Mouse (Mus musculus) lung, postnatal 0 days (tissue): ENCODE data around the gene Itga11. TPM values are rescaled to one million over a fixed set of nuclear protein-coding genes. Genes with fewer than 3 reads are reported as not detected.

Experiments
- ATAC-seq: fragments of 200-750 bp; cut with Nextera tagmentation; 2 replicates; pipeline ENCODE4 v1.8.0; 2017; ENCODE audit warnings: moderate library complexity
- DNase-seq: peaks from one replicate; pipeline ENCODE4 v3.0.0-alpha.2; 2016; ENCODE audit warnings: low spot score
- H3K27ac ChIP-seq: fragments of 300-500 bp; sonication (generic); 2 replicates; pipeline ENCODE4 v1.5.1; 2014; ENCODE audit warnings: antibody characterized with exemption, mild to moderate bottlenecking, low read length, mixed read lengths
- H3K27me3 ChIP-seq: fragments of 300-500 bp; sonication (generic); replicated peaks from 2 replicates; pipeline ENCODE4 v1.6.1; 2014; ENCODE audit warnings: low read length, mixed read lengths; ENCODE audit not compliant: insufficient read depth
- H3K36me3 ChIP-seq: fragments of 300-500 bp; sonication (generic); 2 replicates; pipeline ENCODE4 v1.6.1; 2014; ENCODE audit warnings: low read length, mixed read lengths; ENCODE audit not compliant: insufficient read depth
- H3K4me1 ChIP-seq: fragments of 300-500 bp; sonication (generic); 2 replicates; pipeline ENCODE4 v1.6.1; 2014; ENCODE audit warnings: antibody characterized with exemption, low read depth, low read length, mixed read lengths; ENCODE audit not compliant: insufficient read depth
- H3K4me2 ChIP-seq: fragments of 300-500 bp; sonication (generic); replicated peaks from 2 replicates; pipeline ENCODE4 v1.6.1; 2014; ENCODE audit warnings: low read depth, mild to moderate bottlenecking, low read length, moderate library complexity, mixed read lengths
- H3K4me3 ChIP-seq: fragments of 300-500 bp; sonication (generic); 2 replicates; pipeline ENCODE4 v1.5.1; 2014; ENCODE audit warnings: low read depth, low read length
- H3K9ac ChIP-seq: fragments of 300-500 bp; sonication (generic); replicated peaks from 2 replicates; pipeline ENCODE4 v1.6.1; 2014; ENCODE audit warnings: low read depth, mild to moderate bottlenecking
- H3K9me3 ChIP-seq: fragments of 300-500 bp; sonication (generic); 2 replicates; pipeline ENCODE4 v1.6.1; 2016; ENCODE audit warnings: low read length, mixed read lengths
- CTCF ChIP-seq: IDR thresholded peaks from 2 replicates; pipeline ENCODE4 v1.5.1; 2016; ENCODE audit warnings: antibody characterized with exemption, mild to moderate bottlenecking
- EP300 ChIP-seq: IDR thresholded peaks from 2 replicates; pipeline ENCODE4 v1.6.1; 2016; ENCODE audit warnings: antibody characterized with exemption, mild to moderate bottlenecking, control low read depth
- WGBS: fragments of 180-500 bp; shearing (Covaris S2); extraction: QIAGEN DNeasy Blood & Tissue Kit; methylation state at CpG from one replicate; pipeline ENCODE4 v1.1.7; 2014; 5-methylcytosine and 5-hydroxymethylcytosine counted together
- polyA plus RNA-seq: library from polyadenylated mRNA; unstranded; fragments of >200 nt; fragmentation: Nextera tagmentation; extraction: Ambion mirVana; gene quantifications from 2 replicates; pipeline ENCODE4 v1.2.1, GENCODE M21; 2015

The Itga11 gene
- polyA plus RNA-seq, 1 experiment from 2014 or later = 0.35 TPM

DNA sequence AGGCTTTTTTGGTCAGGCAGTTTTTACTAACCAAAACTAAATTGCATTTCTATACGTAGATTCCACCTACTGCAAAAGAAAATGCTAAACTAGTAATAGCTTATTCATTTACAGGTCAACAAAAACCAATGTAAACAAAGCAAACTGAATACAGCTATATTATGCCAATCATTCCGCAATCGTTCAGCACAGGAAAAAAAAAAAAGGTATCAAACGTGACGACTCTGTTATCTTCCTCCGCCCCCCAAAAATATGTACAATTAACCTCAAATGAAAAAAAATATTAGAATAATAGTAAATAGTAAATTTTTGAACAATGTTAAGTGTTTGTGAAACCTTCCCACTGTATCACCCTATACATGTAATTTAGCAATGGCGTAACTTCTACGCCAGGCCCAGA, 132.5 kb downstream of the Itga11 start:
- H3K4me3 ChIP-seq = peak overlapping the region; percentile 98
- ATAC-seq (no peak), DNase-seq (no peak)
- H3K36me3 ChIP-seq = no peaks in the 10 kb centered on the region
- TF ChIP-seq EP300 (no peak), CTCF (no peak)
- H3K27me3 ChIP-seq = no peaks in the 10 kb centered on the region
- H3K9ac ChIP-seq = peak overlapping the region; percentile 90
- H3K9me3 ChIP-seq = no peaks in the 10 kb centered on the region
- peaks cover 3% of the 10 kb centered on the region; the same call in 1 of the 2 replicates for H3K4me1 ChIP-seq
- peak overlapping the region; percentile 87 for H3K4me2 ChIP-seq
- WGBS = 8% methylated on average over 8 of the region's 8 CpGs
- no peak overlapping the region for H3K27ac ChIP-seq

DNA sequence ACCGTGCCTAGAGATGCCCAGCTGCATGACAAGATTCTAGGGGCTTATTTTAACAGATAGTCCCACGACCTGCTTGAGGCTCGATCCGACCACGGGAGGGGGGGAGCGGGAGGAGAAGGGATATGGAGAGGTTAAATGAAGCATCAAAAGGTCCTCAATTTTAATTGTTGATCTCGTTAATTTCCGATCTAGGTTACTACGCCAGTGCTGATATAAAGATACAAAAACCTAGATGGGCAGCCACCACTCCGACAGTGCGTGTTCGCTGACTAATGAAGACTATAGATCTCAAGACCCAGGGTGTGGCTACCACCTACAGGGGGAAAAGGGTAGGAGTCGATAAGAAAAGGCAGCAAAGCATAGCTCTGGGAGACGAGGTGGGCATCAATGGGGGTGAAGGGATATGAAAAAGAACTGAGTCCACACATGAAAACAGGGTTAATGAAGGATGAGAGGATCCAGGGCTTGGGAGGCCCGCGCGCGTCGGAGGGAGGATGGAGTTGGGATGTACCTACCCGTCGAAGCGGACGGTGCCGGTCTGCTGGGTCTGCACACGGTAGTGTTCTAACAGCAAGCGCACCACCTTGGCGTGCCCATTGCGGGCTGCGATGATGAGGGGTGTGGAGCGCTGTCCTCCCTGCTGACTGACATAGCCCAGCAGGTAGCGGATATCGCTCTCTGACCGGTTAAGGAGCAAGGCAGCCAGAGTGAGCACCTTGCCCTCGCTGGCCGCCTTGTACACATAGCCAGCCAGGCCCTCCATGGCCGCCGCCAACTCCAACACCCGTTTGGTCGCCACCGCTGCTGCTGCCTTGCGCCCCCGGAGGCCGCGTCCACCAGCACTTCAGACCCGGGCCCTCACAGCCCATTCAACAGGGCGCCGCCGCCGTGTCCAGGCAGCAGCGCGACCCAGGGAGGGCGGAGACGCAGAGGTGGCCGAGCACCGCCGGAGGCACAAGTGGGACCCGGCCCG, 133.2 kb downstream of the Itga11 start:
- Histone ChIP-seq H3K36me3 (no peaks in the 10 kb centered on the region), H3K4me1 (peaks cover 3% of the 10 kb centered on the region; the same call in 1 of the 2 replicates), H3K4me3 (peak overlapping the region; percentile 98), H3K27ac (peak overlapping the region; percentile 94), H3K27me3 (no peaks in the 10 kb centered on the region), H3K4me2 (peak overlapping the region; percentile 87), H3K9me3 (no peaks in the 10 kb centered on the region), H3K9ac (peak overlapping the region; percentile 90)
- 2% methylated on average over 52 of the region's 58 CpGs for WGBS
- TF ChIP-seq CTCF (peak; percentile 48), EP300 (no peak)
- ATAC-seq = peak; percentile 57
- peak; percentile 42 for DNase-seq

DNA sequence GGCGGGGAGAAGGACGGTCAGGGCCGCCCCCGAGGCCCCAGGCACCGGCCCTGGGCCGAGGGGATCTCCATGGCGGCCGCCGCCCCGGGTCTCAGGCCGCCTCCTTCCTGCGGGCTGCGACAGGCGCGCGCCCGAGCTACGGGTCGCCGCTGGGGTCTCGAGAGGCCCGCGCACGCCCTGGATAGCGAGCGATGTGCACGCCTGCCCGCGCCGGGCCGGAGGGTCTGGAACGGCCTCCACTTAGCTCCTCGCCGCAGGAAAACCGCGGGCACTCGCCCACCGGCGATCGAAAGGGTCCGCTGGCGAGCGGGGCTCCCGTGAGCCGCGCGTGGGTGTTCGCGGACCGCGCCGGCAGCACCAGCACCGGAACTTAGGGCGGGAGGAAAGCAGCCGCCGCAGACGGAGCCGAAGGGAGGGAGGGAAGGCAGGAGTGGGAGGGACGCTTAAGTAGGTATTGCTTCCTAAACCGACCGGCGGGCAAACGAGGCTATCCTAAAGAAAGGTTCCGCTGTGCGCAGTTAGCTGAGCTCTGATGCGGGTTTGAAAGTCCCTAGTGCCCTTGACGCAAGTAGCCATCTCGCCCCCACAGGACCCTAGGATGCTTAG, 134.0 kb downstream of the Itga11 start, which contains the start of gene Fem1b:
Gene Fem1b (minus strand): TSS at position 419 of the 606 bp plus-strand sequence.
- ATAC-seq = peak; percentile 91
- Histone ChIP-seq H3K4me3 (peak within 1 kb of the TSS; percentile 98), H3K9ac (peak within 1 kb of the TSS; percentile 90), H3K4me1 (peaks cover 3% of the 10 kb centered on the region; the same call in 1 of the 2 replicates), H3K9me3 (no peaks in the 10 kb centered on the region), H3K4me2 (peak within 1 kb of the TSS; percentile 87), H3K27ac (peak within 1 kb of the TSS; percentile 94), H3K36me3 (no peaks in the 10 kb centered on the region), H3K27me3 (no peaks in the 10 kb centered on the region)
- TF ChIP-seq EP300 = peak; percentile 38; the same call in 1 of the 2 replicates
- no peak for TF ChIP-seq CTCF
- WGBS = under 1% methylated on average over 62 of the region's 68 CpGs
- DNase-seq = peak; percentile 97

DNA sequence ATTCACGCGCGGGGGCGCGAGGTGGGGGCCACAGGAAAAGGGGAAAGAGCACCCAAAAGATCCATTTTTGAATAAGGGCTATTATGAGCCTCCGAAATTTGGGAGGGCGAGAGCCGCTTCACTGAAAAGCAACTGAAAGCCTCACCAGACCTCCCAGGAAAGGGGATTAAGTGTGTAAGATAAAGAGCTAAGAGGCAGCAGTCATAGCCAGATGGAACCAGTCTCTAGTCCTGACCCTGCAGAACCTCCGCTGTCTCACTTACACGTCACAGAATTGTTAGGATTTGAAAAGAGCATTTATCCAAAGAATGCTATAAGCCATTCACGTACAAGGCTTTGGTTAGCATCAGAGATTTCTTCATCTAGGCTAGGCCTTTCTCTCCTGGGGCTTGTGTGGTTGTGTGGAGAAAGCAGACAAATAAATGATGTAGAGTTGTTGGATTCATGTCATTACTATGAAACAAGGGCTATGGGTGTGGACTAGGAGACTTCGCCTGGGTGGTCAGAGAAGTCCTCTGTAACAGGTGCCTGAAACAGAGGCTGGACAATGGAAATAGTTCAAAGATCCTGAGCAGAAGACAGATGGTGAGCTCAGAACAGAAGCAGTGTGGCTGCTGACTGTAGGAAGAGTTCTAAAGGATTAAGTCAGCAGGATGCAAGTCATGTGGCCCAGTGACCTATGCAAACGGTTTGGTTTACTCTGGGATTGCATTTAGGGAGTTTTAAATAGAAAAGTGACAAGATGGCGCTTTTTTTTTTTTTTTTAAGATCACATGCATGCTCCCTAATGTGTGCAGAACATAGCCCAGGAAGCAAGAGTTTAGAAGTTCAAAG, 134.8 kb downstream of the Itga11 start:
- Histone ChIP-seq H3K4me3 (peak overlapping the region; percentile 98), H3K36me3 (no peaks in the 10 kb centered on the region), H3K9ac (peak overlapping the region; percentile 90), H3K4me1 (peaks cover 3% of the 10 kb centered on the region; the same call in 1 of the 2 replicates), H3K4me2 (peak overlapping the region; percentile 87), H3K27ac (peak overlapping the region; percentile 94), H3K9me3 (no peaks in the 10 kb centered on the region), H3K27me3 (no peaks in the 10 kb centered on the region)
- peak; percentile 66 for DNase-seq
- no peak for TF ChIP-seq EP300
- no peak for TF ChIP-seq CTCF
- 19% methylated on average over 14 of the region's 14 CpGs for WGBS
- ATAC-seq = no peak

DNA sequence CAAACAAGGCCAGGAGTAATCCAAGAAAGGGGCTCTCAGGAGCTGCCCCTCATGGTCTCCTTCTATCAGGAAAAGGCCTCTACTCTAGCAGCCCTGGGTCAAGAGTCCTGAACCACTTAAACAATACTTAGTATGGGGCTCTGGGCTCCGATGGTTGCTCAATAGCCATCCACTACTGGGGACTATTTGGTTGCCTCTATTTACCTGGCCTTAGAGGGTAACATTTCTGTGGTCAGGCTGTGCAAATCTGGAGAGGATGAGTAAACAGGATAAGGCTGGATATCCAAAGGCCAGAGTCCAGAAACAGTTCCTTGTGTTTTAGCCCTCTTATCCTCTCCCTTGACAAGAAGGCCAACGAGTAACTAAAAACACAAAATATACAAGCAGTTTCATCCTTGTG, 137.1 kb downstream of the Itga11 start:
- 48% methylated on average over 2 of the region's 2 CpGs for WGBS
- Histone ChIP-seq H3K9ac (no peak overlapping the region), H3K27ac (peak overlapping the region; percentile 62), H3K9me3 (no peaks in the 10 kb centered on the region), H3K36me3 (no peaks in the 10 kb centered on the region), H3K4me3 (no peak overlapping the region), H3K4me1 (peaks cover 3% of the 10 kb centered on the region; the same call in 1 of the 2 replicates), H3K27me3 (no peaks in the 10 kb centered on the region), H3K4me2 (no peak overlapping the region)
- TF ChIP-seq CTCF (no peak), EP300 (peak; percentile 74)
- ATAC-seq = peak; percentile 54
- peak; percentile 84 for DNase-seq
